Mouse (Mus musculus) liver, postnatal 0 days (tissue): ENCODE data around the gene Ankfn1. TPM values are rescaled to one million over a fixed set of nuclear protein-coding genes. Genes with fewer than 3 reads are reported as not detected.

ENCODE experiments used
- ATAC-seq: fragments of 200-750 bp; cut with Nextera tagmentation; 2 replicates; pipeline ENCODE4 v1.8.0; 2017; ENCODE audit warnings: mild to moderate bottlenecking, moderate library complexity
- DNase-seq: peaks from one replicate; pipeline ENCODE4 v3.0.0-alpha.2; 2016
- H3K27ac ChIP-seq: fragments of 300-500 bp; sonication (generic); 2 replicates; pipeline ENCODE4 v1.5.1; 2014; ENCODE audit warnings: antibody characterized with exemption, moderate library complexity, mild to moderate bottlenecking, low read depth
- H3K27me3 ChIP-seq: fragments of 300-500 bp; sonication (generic); 2 replicates; pipeline ENCODE4 v1.6.1; 2014; ENCODE audit warnings: low read length, control low read depth, mixed read lengths; ENCODE audit not compliant: insufficient read depth
- H3K36me3 ChIP-seq: fragments of 300-500 bp; sonication (generic); replicated peaks from 2 replicates; pipeline ENCODE4 v1.6.1; 2014; ENCODE audit warnings: mild to moderate bottlenecking, control low read depth, low read length, moderate library complexity, mixed read lengths; ENCODE audit not compliant: insufficient read depth
- H3K4me1 ChIP-seq: fragments of 300-500 bp; sonication (generic); 2 replicates; pipeline ENCODE4 v1.6.1; 2014; ENCODE audit warnings: antibody characterized with exemption, mild to moderate bottlenecking, control low read depth; ENCODE audit not compliant: insufficient read depth
- H3K4me2 ChIP-seq: fragments of 300-500 bp; sonication (generic); 2 replicates; pipeline ENCODE4 v1.6.1; 2014; ENCODE audit warnings: low read depth, mild to moderate bottlenecking, low read length, moderate library complexity, mixed read lengths
- H3K4me3 ChIP-seq: fragments of 300-500 bp; sonication (generic); 2 replicates; pipeline ENCODE4 v1.5.1; 2014; ENCODE audit warnings: low read depth, low read length
- H3K9ac ChIP-seq: fragments of 300-500 bp; sonication (generic); replicated peaks from 2 replicates; pipeline ENCODE4 v1.6.1; 2014; ENCODE audit warnings: mild to moderate bottlenecking, moderate library complexity
- H3K9me3 ChIP-seq: fragments of 300-500 bp; sonication (generic); 2 replicates; pipeline ENCODE4 v1.6.1; 2016; ENCODE audit warnings: mild to moderate bottlenecking, control low read depth, low read length, mixed read lengths
- CTCF ChIP-seq: sonication (generic); IDR thresholded peaks from 2 replicates; pipeline ENCODE4 v1.5.1; 2016; ENCODE audit warnings: antibody characterized with exemption, low read depth
- EP300 ChIP-seq: IDR thresholded peaks from 2 replicates; pipeline ENCODE4 v1.6.1; 2016; ENCODE audit warnings: antibody characterized with exemption, low read depth, mild to moderate bottlenecking
- WGBS: fragments of 180-500 bp; shearing (Covaris S2); extraction: QIAGEN DNeasy Blood & Tissue Kit; methylation state at CpG from one replicate; pipeline ENCODE4 v1.1.7; 2014; ENCODE audit not compliant: insufficient replicate concordance; 5-methylcytosine and 5-hydroxymethylcytosine counted together
- polyA plus RNA-seq: library from polyadenylated mRNA; unstranded; fragments of >200 nt; fragmentation: Nextera tagmentation; extraction: Ambion mirVana; gene quantifications from 2 replicates; pipeline ENCODE4 v1.2.1, GENCODE M21; 2015

Gene Ankfn1
- polyA plus RNA-seq, 1 experiment from 2014 or later: not detected

GRCm38 (mm10) chr11:89696431-89697403, 80.7 kb downstream of the Ankfn1 start:
- Histone ChIP-seq H3K9me3 (no peaks in the 10 kb centered on the region), H3K27ac (no peak overlapping the region), H3K36me3 (no peaks in the 10 kb centered on the region), H3K4me2 (no peak overlapping the region), H3K4me3 (no peak overlapping the region), H3K9ac (no peak overlapping the region), H3K4me1 (no peaks in the 10 kb centered on the region), H3K27me3 (no peaks in the 10 kb centered on the region)
- ATAC-seq: no peak
- TF ChIP-seq CTCF (no peak), EP300 (no peak)
- WGBS: 53% methylated on average over 18 of the region's 18 CpGs
- no peak for DNase-seq

- no peaks in the 10 kb centered on the region for H3K36me3 ChIP-seq
- no peak overlapping the region for H3K27ac ChIP-seq
- ATAC-seq (no peak), DNase-seq (no peak)
- H3K27me3 ChIP-seq: no peaks in the 10 kb centered on the region
- no peaks in the 10 kb centered on the region for H3K9me3 ChIP-seq
- no peak for TF ChIP-seq EP300
- H3K4me2 ChIP-seq: no peak overlapping the region
- H3K4me1 ChIP-seq: no peaks in the 10 kb centered on the region
- H3K4me3 ChIP-seq: no peak overlapping the region
- H3K9ac ChIP-seq: no peak overlapping the region
- 78% methylated on average over 4 of the region's 4 CpGs for WGBS
Observed at GRCm38 (mm10) chr11:89693686-89694085, 83.8 kb downstream of the Ankfn1 start.

GRCm38 (mm10) chr11:89676922-89677321, 100.5 kb downstream of the Ankfn1 start:
- H3K27ac ChIP-seq: no peak overlapping the region
- H3K4me3 ChIP-seq: no peak overlapping the region
- H3K27me3 ChIP-seq: no peaks in the 10 kb centered on the region
- H3K9me3 ChIP-seq: no peaks in the 10 kb centered on the region
- H3K36me3 ChIP-seq: no peaks in the 10 kb centered on the region
- DNase-seq (no peak), ATAC-seq (no peak)
- H3K4me2 ChIP-seq: no peak overlapping the region
- no peaks in the 10 kb centered on the region for H3K4me1 ChIP-seq
- H3K9ac ChIP-seq: no peak overlapping the region
- TF ChIP-seq EP300 (no peak), CTCF (no peak)
- WGBS: 53% methylated on average over 2 of the region's 2 CpGs

GRCm38 (mm10) chr11:89673916-89674507, 103.4 kb downstream of the Ankfn1 start:
- ATAC-seq: no peak
- no peaks in the 10 kb centered on the region for H3K27me3 ChIP-seq
- TF ChIP-seq EP300 (no peak), CTCF (no peak)
- no peak overlapping the region for H3K4me3 ChIP-seq
- no peaks in the 10 kb centered on the region for H3K4me1 ChIP-seq
- H3K9me3 ChIP-seq: no peaks in the 10 kb centered on the region
- no peak overlapping the region for H3K4me2 ChIP-seq
- no peak overlapping the region for H3K27ac ChIP-seq
- H3K9ac ChIP-seq: no peak overlapping the region
- 22% methylated on average over 1 of the region's 1 CpGs for WGBS
- H3K36me3 ChIP-seq: no peaks in the 10 kb centered on the region
- DNase-seq: no peak

- TF ChIP-seq CTCF (no peak), EP300 (no peak)
- no peak overlapping the region for H3K9ac ChIP-seq
- H3K36me3 ChIP-seq: no peaks in the 10 kb centered on the region
- no peak overlapping the region for H3K4me3 ChIP-seq
- 65% methylated on average over 3 of the region's 3 CpGs for WGBS
- no peaks in the 10 kb centered on the region for H3K27me3 ChIP-seq
- no peaks in the 10 kb centered on the region for H3K4me1 ChIP-seq
- no peak overlapping the region for H3K4me2 ChIP-seq
- DNase-seq: no peak
- H3K9me3 ChIP-seq: no peaks in the 10 kb centered on the region
- ATAC-seq: no peak
- H3K27ac ChIP-seq: no peak overlapping the region
Observed at GRCm38 (mm10) chr11:89672510-89673085, 104.9 kb downstream of the Ankfn1 start.

- Histone ChIP-seq H3K9ac (no peak overlapping the region), H3K4me1 (no peaks in the 10 kb centered on the region), H3K9me3 (no peaks in the 10 kb centered on the region), H3K36me3 (no peaks in the 10 kb centered on the region), H3K27me3 (no peaks in the 10 kb centered on the region), H3K4me2 (no peak overlapping the region), H3K4me3 (no peak overlapping the region), H3K27ac (no peak overlapping the region)
- TF ChIP-seq CTCF (no peak), EP300 (no peak)
- 79% methylated on average over 14 of the region's 14 CpGs for WGBS
- ATAC-seq (no peak), DNase-seq (no peak)
Observed at GRCm38 (mm10) chr11:89665170-89665880, 112.1 kb downstream of the Ankfn1 start.
